Mouse (Mus musculus) yolk sac, embryonic 10.5 days (tissue): Measurements from ENCODE around the gene Mthfd1l.

Experiments used
- DNase-seq: peaks from one replicate; pipeline ENCODE4 v3.0.0-alpha.2; 2017; ENCODE audit warnings: low spot score

The Mthfd1l gene

DNA sequence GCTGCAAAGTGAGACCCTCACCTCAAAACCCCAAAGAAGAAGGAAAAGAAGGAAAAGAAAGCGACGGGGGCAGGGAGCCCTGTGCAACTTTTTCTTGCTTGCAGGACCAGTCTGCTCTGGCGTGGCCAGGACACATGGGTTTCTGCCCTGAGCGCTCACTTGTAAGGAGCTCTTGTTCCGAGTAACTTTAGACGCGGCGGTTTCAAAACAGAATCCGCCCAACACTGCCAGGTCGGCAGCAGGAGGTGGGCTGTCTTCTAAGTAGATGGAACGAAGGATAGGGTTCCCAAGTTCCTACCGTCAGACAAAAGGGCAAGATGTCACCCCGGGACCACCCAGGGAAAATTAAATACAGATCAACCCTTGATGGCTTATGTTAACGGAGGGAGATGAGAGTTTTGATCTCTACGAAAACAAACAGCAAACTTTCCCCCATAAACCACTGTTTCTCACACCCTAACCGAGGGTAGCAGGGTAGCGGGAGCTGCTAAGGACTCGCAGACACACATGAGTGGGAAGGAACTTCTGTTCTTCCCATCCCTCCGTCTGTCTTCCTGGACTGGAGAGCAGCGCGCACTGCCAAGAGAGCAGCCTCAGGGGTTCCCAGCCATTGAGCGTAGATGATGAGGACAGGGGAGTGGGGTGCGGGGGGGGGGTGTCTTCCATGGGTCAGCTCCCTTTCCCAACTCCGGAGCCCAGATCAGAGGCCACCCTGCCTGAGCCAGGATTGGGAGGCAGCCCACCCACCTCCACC is 237.6 kb downstream of the Mthfd1l start:
- DNase-seq: no peak

DNA sequence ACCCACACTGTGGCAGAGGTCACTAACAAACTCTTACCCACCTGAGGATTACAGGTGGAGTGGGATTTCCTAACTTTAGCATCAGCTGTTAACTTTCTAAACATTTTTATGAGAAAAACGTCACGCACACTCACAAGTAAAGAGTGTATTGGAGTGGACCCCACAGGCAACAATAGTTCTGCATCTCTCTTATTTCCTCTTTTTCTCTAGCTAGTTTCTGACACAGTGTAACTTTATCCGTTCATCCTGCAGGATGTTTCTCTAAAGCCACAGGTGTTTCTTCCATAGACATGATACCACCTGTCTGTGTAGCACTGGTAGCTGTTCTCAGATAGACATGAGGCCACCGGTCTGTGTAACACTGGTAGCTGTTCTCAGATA is 238.1 kb downstream of the Mthfd1l start:
- DNase-seq: no peak
